Mouse (Mus musculus): ENCODE results near the gene Irf3. TPM values are rescaled to one million over a fixed set of nuclear protein-coding genes. Genes with fewer than 3 reads are reported as not detected.
"Not testable (repeated sequence)": the region's sequence is repeated elsewhere in the genome, so short reads cannot be mapped to it uniquely, and the experiment has no call there.

Gene Irf3
- polyA plus RNA-seq, 1 experiment from 2014 or later: 105 TPM

DNA sequence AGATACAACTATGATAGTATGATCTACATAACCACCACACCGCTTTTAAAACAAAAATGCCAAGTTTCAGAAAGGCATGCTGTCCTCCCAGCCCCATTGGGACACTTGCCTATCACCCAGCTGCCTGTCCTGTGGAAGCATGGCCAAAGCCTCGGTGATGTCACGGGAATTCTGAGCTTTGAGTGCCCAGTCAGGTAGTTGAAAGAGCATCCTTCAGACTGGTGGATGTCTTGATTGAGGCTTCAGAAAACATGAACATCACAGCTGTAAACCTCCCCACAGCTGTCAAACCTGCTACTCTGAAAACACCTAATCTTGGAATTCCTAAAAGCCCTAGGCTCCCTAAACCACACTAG is 16.6 kb downstream of the Irf3 start:
- peaks cover 29% of the 10 kb centered on the region for H3K4me1 ChIP-seq
- H3K9me3 ChIP-seq: no peaks in the 10 kb centered on the region
- H3K27ac ChIP-seq: no peak overlapping the region
- H3K4me3 ChIP-seq: peak overlapping the region; percentile 94; the same call in 1 of the 2 replicates
- 0 out of 2 replicates have a peak overlapping the region, but pooled peaks have one; percentile 86 for H3K4me2 ChIP-seq
- H3K9ac ChIP-seq: no peak overlapping the region
- peaks cover 50% of the 10 kb centered on the region for H3K36me3 ChIP-seq
- 93% methylated on average over 3 of the region's 3 CpGs for WGBS
- no peak for ATAC-seq (ENCODE audit: insufficient number of reproducible peaks, low FRiP score, low TSS enrichment, low read depth)
- no peaks in the 10 kb centered on the region for H3K27me3 ChIP-seq

DNA sequence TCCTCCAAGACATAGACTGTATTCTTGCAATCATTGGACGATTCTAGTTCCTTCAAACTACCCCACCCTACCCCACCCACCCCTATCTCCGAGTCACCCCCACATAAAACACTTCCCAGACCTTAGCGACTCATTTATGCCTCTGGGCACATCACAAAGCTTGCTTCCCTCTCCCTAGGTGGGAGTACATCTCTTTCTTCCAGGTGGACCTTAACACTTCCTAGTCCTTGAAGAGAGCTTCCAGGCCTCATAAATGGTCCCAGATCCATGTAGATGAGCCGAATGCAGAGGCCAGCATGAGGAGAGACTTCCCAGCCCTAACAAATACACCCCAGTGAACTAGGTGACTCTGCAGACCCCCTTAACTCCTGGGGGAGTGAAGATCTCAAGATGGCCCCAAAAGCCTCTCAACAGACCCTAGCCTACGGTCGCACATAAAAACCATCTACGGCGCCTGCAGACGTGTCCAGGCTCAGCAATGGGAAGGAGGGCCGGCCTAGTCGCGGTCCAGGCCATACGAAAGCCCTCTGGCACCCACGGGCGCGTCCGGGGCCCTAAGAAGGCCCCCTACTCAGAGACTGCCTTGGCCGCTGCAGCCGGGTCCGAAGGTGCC is 18.0 kb downstream of the Irf3 start:
- WGBS: under 1% methylated on average over 20 of the region's 20 CpGs
- Histone ChIP-seq H3K4me1 (peaks cover 35% of the 10 kb centered on the region), H3K27me3 (no peaks in the 10 kb centered on the region), H3K27ac (peak overlapping the region; percentile 96), H3K9me3 (no peaks in the 10 kb centered on the region), H3K9ac (peak overlapping the region; percentile 91), H3K36me3 (peaks cover 36% of the 10 kb centered on the region), H3K4me2 (peak overlapping the region; percentile 86), H3K4me3 (peak overlapping the region; percentile 94)
- ATAC-seq (ENCODE audit: insufficient number of reproducible peaks, low FRiP score, low TSS enrichment, low read depth): no peak

DNA sequence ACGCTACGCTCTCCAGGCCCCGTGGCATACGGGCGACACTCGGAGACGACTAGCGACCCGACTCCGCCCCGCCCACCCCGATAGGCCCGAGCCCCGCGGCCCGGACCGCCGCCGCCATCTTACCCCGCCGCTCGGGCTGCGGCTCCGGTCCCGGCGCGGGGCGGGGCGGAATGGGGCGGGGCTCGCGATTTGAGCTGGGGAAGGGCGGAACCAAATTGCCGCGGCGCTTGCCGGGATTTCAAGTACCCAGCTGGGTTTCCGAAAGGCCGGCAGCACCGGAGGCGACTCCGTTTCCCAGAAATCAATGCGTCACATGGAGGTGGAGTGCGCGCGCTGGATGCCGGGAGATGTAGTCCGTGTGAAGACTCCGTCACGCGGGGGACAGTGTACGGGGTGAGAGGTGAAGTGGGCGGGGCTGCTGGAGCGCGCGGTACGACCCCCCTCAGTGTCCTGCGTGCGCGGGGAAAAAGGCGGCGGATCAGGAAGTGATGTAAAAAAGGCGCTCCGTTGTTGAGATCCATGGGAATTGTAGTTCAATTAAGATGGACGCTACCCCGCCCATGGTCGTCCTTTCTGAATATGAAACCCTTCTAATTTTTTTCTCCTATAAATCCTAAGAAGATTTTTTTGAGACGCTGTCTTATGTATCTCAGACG is 18.6 kb downstream of the Irf3 start, which contains the start of gene Scaf1:
TSS of gene Scaf1 (minus strand) at position 407 of the 656 bp plus-strand sequence.
- peak; percentile 90 for ATAC-seq (ENCODE audit: insufficient number of reproducible peaks, low FRiP score, low TSS enrichment, low read depth)
- H3K4me2 ChIP-seq: peak within 1 kb of the TSS; percentile 86
- peak within 1 kb of the TSS; percentile 94 for H3K4me3 ChIP-seq
- no peaks in the 10 kb centered on the region for H3K9me3 ChIP-seq
- peaks cover 30% of the 10 kb centered on the region for H3K36me3 ChIP-seq
- H3K9ac ChIP-seq: peak within 1 kb of the TSS; percentile 91
- H3K27ac ChIP-seq: peak within 1 kb of the TSS; percentile 96
- peaks cover 35% of the 10 kb centered on the region for H3K4me1 ChIP-seq
- under 1% methylated on average over 69 of the region's 69 CpGs for WGBS
- H3K27me3 ChIP-seq: no peaks in the 10 kb centered on the region

DNA sequence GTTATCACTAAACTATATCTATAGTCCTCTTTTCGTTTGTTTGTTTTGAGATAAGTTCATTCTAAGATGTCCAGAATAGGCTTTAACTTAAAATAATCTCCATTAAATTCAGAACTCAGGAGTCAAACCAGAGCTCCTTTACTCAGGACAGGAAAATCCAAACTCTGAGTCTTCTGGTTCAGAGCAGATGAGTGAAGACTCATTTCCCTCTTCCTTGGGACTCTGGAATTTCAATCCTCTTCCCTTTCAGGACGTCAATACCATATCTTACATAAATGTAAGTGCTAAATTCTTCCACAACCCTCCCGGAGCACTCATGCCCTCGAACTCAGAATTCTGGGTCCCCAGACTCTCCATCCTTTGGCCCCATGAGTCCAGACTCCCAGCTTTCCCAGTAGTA is 19.3 kb downstream of the Irf3 start:
- Histone ChIP-seq H3K4me3 (peak overlapping the region; percentile 94), H3K4me1 (peaks cover 35% of the 10 kb centered on the region), H3K9ac (peak overlapping the region; percentile 10; the same call in 1 of the 2 replicates), H3K4me2 (peak overlapping the region; percentile 86), H3K27me3 (no peaks in the 10 kb centered on the region), H3K36me3 (peaks cover 27% of the 10 kb centered on the region), H3K9me3 (no peaks in the 10 kb centered on the region), H3K27ac (peak overlapping the region; percentile 96)
- WGBS: under 1% methylated on average over 4 of the region's 4 CpGs
- ATAC-seq (ENCODE audit: insufficient number of reproducible peaks, low FRiP score, low TSS enrichment, low read depth): no peak

DNA sequence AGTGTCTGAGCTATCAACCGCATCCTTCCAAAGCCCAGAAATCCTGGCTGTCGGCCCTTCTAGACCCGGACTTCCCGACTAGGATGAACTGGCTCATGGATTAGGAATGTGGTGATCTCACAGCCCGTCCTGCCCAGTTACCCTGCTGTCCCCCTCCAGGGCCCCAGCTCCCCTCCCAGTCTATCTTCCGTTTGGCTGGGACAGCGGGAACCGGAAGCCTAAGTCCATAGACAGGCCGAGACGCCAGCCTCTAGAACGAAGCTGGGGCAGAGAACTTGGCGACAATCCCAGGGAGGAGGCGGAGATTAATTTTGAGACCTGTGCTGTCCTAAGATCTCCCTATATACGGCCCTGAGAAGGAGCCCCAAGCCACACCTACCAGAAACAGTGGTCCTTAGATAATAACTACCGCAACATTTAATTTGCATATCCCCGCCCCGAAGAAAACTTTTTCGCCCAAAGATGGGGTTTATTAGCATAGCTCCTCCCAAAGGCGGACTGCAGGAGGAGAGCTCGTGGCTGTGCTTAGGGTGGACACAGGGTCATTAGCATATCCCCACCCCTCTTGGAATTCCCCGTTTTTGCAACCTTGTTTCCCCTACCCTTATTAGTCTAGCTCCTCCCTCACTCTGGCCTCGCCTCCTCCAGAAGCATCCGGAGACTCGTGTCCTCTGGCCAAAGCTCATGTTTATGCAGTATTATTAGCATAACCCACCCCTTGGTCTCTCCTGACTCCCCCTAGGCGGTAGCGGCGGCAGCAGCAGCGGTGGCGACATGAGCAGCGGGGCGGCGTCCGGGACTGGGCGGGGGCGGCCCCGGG is 20.0 kb downstream of the Irf3 start, which contains the start of gene Rras:
TSS of gene Rras (plus strand) at position 720 of the 820 bp plus-strand sequence.
- no peaks in the 10 kb centered on the region for H3K27me3 ChIP-seq
- WGBS: 0% methylated on average over 36 of the region's 36 CpGs
- H3K27ac ChIP-seq: peak within 1 kb of the TSS; percentile 96
- H3K4me3 ChIP-seq: peak within 1 kb of the TSS; percentile 94
- peak within 1 kb of the TSS; percentile 86 for H3K4me2 ChIP-seq
- peak; percentile 90 for ATAC-seq (ENCODE audit: insufficient number of reproducible peaks, low FRiP score, low TSS enrichment, low read depth)
- peaks cover 35% of the 10 kb centered on the region for H3K4me1 ChIP-seq
- H3K9ac ChIP-seq: peak within 1 kb of the TSS; percentile 71
- H3K9me3 ChIP-seq: no peaks in the 10 kb centered on the region
- peaks cover 20% of the 10 kb centered on the region for H3K36me3 ChIP-seq

DNA sequence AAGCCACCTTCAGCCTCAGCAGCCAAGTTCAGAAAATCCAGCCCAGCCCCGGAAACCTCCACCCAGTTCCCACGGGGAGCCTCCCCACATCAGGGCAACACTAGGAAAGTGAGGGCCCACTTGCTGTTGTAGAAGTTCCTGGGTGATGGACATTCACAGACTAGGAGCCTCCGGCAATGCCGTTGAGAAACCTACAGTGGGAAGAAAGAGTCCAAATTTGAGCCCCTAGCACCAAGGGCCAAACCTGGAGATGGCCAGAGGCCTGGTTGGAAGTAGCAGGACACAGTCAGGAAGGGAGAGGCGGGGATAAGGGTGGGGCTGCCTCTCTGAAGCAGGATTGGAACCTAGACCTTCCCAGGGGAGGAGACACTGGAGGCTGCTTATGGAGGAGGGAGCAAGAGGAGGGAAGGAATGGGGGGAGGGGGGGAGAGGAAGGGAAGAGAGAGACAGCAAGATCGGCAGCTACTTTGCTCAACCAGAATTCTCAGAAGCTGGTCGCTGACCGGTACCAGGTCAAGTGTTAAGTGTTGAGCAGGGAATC is 21.7 kb downstream of the Irf3 start:
- peak overlapping the region; percentile 96 for H3K27ac ChIP-seq
- peaks cover 5% of the 10 kb centered on the region; the same call in 1 of the 2 replicates for H3K36me3 ChIP-seq
- no peak overlapping the region for H3K9ac ChIP-seq
- 29% methylated on average over 8 of the region's 8 CpGs for WGBS
- no peaks in the 10 kb centered on the region for H3K27me3 ChIP-seq
- ATAC-seq (ENCODE audit: insufficient number of reproducible peaks, low FRiP score, low TSS enrichment, low read depth): no peak
- peak overlapping the region; percentile 94 for H3K4me3 ChIP-seq
- H3K4me2 ChIP-seq: peak overlapping the region; percentile 86
- H3K4me1 ChIP-seq: peaks cover 28% of the 10 kb centered on the region
- no peaks in the 10 kb centered on the region for H3K9me3 ChIP-seq

DNA sequence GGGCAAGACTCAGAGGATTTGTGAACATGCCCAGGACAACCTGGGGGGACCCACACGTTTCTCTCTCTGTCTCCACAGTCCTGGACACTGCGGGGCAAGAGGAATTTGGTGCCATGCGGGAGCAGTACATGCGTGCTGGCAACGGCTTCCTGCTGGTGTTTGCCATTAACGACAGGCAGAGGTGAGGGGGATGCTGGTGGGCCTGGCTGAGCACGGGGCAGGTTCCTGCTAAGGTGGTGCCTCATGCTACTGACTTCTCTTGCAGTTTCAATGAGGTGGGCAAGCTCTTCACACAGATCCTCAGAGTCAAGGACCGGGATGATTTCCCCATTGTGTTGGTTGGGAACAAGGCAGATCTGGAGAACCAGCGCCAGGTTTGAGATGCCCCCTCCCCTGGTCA is 22.8 kb downstream of the Irf3 start:
- H3K36me3 ChIP-seq: peaks cover 4% of the 10 kb centered on the region; the same call in 1 of the 2 replicates
- H3K4me2 ChIP-seq: no peak overlapping the region
- no peak for ATAC-seq (ENCODE audit: insufficient number of reproducible peaks, low FRiP score, low TSS enrichment, low read depth)
- no peak overlapping the region for H3K9ac ChIP-seq
- no peak overlapping the region for H3K27ac ChIP-seq
- no peak overlapping the region for H3K4me3 ChIP-seq
- 64% methylated on average over 9 of the region's 9 CpGs for WGBS
- H3K9me3 ChIP-seq: no peaks in the 10 kb centered on the region
- peaks cover 18% of the 10 kb centered on the region for H3K4me1 ChIP-seq
- no peaks in the 10 kb centered on the region for H3K27me3 ChIP-seq

DNA sequence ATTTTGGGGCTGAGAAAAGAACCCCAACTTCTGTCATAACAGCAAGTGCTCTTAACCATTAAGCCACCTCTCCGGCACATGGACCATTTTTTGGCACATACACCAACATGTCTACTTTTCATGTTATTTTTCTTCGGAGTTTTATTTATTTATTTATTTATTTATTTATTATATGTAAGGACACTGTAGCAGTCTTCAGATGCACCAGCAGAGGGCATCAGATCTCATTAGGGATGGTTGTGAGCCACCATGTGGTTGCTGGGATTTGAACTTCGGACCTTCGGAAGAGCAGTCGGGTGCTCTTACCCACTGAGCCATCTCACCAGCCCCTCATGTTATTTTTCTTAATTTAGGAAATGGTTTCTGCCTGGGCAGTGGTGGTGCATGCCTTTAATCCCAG is 26.3 kb downstream of the Irf3 start:
- H3K4me3 ChIP-seq; H3K27ac ChIP-seq; H3K27me3 ChIP-seq; H3K9ac ChIP-seq; H3K4me2 ChIP-seq; ATAC-seq (ENCODE audit: insufficient number of reproducible peaks, low FRiP score, low TSS enrichment, low read depth); H3K9me3 ChIP-seq: not testable (repeated sequence)
- WGBS: 81% methylated on average over 5 of the region's 5 CpGs
- Histone ChIP-seq H3K4me1 (peaks cover 18% of the 10 kb centered on the region), H3K36me3 (peaks cover 25% of the 10 kb centered on the region)

DNA sequence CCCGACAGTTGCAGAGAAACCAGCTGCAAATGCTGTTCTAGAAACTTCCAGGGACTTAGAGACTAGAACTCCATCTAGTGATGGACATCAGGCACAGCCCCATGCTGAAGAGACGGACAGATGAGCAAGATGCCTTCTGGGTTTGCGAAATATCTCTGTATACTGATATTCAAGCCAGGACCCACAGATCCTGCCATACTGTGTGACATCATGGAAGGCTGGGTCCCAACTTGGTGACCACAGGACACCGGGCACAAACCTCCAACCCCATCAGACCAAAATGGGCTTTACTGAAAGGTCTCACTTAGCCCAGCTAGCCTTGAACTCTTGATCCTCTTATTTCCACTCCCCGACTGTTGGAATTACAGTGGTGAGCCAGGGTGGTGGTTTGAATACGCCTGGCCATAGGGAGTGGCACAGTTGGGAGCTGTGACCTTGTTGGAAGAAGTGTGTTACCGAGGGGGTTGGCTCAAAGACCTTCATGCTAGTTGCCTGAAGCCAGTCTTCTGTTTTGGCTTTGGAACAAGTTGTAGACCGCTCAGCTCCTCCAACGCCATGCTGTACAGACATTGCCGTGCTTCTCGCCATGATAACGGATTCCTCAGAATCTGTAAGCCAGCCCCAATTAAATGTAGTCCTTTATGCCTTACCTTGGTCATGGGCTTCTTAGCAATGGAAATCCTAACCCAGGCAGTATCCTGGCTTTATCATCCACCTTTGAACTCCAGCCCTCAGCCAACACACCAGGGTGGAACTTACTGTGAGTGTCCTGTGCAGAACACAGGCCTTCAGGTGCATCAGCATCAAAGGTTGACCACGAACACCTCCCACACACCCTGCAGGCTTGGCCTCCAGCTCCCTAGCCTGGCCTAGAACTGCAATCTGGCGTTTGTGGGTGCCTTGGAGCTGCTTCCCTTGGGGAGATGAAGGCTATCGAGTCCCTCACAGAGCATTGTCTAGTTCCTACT is 27.1 kb downstream of the Irf3 start:
- Histone ChIP-seq H3K27me3 (no peaks in the 10 kb centered on the region), H3K4me2 (no peak overlapping the region), H3K4me3 (no peak overlapping the region), H3K9ac (no peak overlapping the region), H3K36me3 (peaks cover 32% of the 10 kb centered on the region), H3K27ac (no peak overlapping the region), H3K9me3 (no peaks in the 10 kb centered on the region), H3K4me1 (peaks cover 9% of the 10 kb centered on the region; the same call in 1 of the 2 replicates)
- ATAC-seq (ENCODE audit: insufficient number of reproducible peaks, low FRiP score, low TSS enrichment, low read depth): no peak
- WGBS: 82% methylated on average over 15 of the region's 15 CpGs

DNA sequence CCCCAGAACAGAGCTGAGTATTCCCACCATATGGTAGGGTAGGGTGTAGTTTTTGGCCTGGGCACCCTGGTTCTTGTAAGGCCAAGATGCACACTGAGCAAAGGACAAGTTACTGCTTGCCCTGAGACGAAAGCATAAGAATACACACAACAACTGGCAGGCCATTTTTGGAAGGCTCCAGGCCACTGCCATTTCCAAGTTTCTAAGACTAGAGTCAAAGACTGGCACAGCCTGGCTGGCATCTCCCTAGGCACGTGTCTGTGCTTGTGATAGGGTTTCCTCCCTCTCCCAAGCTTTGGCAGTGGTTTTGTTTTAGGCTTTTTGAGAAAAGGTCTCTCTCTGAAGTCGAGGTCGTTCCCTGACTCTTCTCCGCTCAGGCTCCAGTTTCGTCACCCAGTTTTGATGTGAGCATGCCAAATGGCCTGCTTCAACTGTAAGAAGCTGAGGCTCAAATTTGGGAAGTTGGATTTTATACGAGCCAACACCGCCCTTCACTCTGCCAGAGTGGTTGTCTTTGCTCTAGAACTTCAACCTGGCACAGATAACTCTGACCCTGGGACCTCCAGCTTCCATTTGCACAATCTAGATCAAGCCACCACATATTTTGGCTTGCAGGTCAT is 28.3 kb downstream of the Irf3 start:
- Histone ChIP-seq H3K9ac (no peak overlapping the region), H3K36me3 (peaks cover 44% of the 10 kb centered on the region), H3K4me3 (no peak overlapping the region), H3K4me1 (0 out of 2 replicates have a peak, but pooled peaks cover 8% of the 10 kb centered on the region), H3K27me3 (no peaks in the 10 kb centered on the region), H3K4me2 (no peak overlapping the region), H3K9me3 (no peaks in the 10 kb centered on the region), H3K27ac (peak overlapping the region; percentile 19)
- 66% methylated on average over 8 of the region's 8 CpGs for whole genome bisulfite sequencing
- no peak for ATAC-seq (ENCODE audit: insufficient number of reproducible peaks, low FRiP score, low TSS enrichment, low read depth)
